Mouse (Mus musculus): ENCODE results near the gene Gm4724. TPM values are rescaled to one million over a fixed set of nuclear protein-coding genes. Genes with fewer than 3 reads are reported as not detected.
"Not testable (repeated sequence)": the region's sequence is repeated elsewhere in the genome, so short reads cannot be mapped to it uniquely, and the experiment has no call there.

Gene Gm4724
- 5.2 and 7.6 TPM in 2 replicates for polyA plus RNA-seq (2015; fragmentation: Nextera tagmentation; extraction: Ambion mirVana)

DNA sequence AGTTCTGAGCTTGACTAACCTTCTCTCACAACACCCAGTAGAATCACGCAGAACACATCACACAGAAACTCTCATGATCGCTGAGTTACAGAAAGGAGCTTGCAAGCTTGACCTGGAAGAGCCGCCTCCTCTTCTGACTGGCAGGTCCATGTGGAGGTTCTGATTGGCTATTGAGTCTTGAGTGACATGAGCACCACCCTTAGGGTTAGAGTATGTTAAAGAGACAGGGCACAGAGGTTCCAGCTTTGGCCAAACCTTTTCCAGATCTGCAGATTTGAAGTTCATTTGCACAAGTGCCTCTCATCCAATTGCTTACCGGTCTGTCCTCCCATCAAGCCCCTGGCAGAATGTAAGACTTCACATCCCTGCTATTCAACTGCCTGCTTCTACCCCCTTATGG, at the start of gene Gm4724:
TSS of gene Gm4724 (minus strand) at position 101 of the 400 bp plus-strand sequence.
- H3K36me3 ChIP-seq; ATAC-seq (ENCODE audit: extremely low read depth, insufficient number of reproducible peaks, low FRiP score, low TSS enrichment); H3K9me3 ChIP-seq; H3K4me1 ChIP-seq; H3K9ac ChIP-seq; H3K4me2 ChIP-seq; H3K27me3 ChIP-seq (replicated peaks); H3K27ac ChIP-seq (replicated peaks); H3K4me3 ChIP-seq: not testable (repeated sequence)
- no CpG with 5 or more reads among the region's 4 CpGs for WGBS

DNA sequence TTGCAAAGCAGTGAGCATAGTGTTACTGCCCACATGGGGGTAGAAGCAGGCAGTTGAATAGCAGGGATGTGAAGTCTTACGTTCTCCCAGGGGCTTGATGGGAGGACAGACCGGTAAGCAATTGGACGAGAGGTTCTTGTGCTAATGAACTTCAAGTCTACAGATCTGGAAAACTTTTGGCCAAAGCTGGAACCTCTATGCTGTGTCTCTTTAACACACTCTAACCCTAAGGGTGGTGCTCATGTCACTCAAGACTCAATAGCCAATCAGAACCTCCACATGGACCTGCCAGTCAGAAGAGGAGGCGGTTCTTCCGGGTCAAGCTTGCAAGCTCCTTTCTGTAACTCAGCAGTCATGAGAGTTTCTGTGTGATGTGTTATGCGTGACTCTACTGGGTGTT, 34.1 kb upstream of the Gm4724 start, which contains the start of gene Zfp965:
TSS of gene Zfp965 (plus strand) at position 301 of the 400 bp plus-strand sequence.
- H3K4me1 ChIP-seq; ATAC-seq (ENCODE audit: extremely low read depth, insufficient number of reproducible peaks, low FRiP score, low TSS enrichment); H3K9me3 ChIP-seq; H3K4me2 ChIP-seq; H3K4me3 ChIP-seq; H3K27ac ChIP-seq (replicated peaks); H3K9ac ChIP-seq; H3K36me3 ChIP-seq; H3K27me3 ChIP-seq (replicated peaks): not testable (repeated sequence)
- WGBS = no CpG with 5 or more reads among the region's 6 CpGs

Other genes starting within 250 kb of the Gm4724 start
- 3.8 and 4.0 TPM in 2 replicates for gene Gm14391, start 228.9 kb downstream of the Gm4724 start, polyA plus RNA-seq (2015; fragmentation: Nextera tagmentation; extraction: Ambion mirVana)
- not detected in 2 replicates for gene Gm14440, start 160.7 kb downstream of the Gm4724 start, polyA plus RNA-seq (2015; fragmentation: Nextera tagmentation; extraction: Ambion mirVana)
- 8.8 and 9.5 TPM in 2 replicates for gene Gm4631, start 97.6 kb downstream of the Gm4724 start, polyA plus RNA-seq (2015; fragmentation: Nextera tagmentation; extraction: Ambion mirVana)
- 4.0 and 5.2 TPM in 2 replicates for gene Zfp968, start 63.4 kb downstream of the Gm4724 start, polyA plus RNA-seq (2015; fragmentation: Nextera tagmentation; extraction: Ambion mirVana)
- 0.61 and 8.3 TPM in 2 replicates for gene Zfp965, start 34.2 kb upstream of the Gm4724 start, polyA plus RNA-seq (2015; fragmentation: Nextera tagmentation; extraction: Ambion mirVana)
- gene Gm11007, start 208.2 kb upstream of the Gm4724 start, polyA plus RNA-seq (2015; fragmentation: Nextera tagmentation; extraction: Ambion mirVana) = not detected in 2 replicates

Measured in heart, embryonic 13.5 days (tissue).